Mouse (Mus musculus) embryonic facial prominence, embryonic 10.5 days (tissue): ENCODE measurements at regions not wholly inside any gene's neighbourhood (a gene's known extent, or its start where the extent isn't known, plus 50 kb on each side); places are given as distances from the start of the nearest gene placed in this dataset.

ENCODE experiments used
- DNase-seq: peaks from one replicate; pipeline ENCODE4 v3.0.0-alpha.2; 2017; ENCODE audit warnings: low spot score
- H3K27ac ChIP-seq: fragments of 300-500 bp; sonication (generic); replicated peaks from 2 replicates; pipeline ENCODE4 v1.5.1; 2016; ENCODE audit warnings: mild to moderate bottlenecking
- H3K27me3 ChIP-seq: fragments of 300-500 bp; sonication (generic); replicated peaks from 2 replicates; pipeline ENCODE4 v1.6.1; 2016; ENCODE audit warnings: low read depth, mild to moderate bottlenecking; ENCODE audit not compliant: poor library complexity, severe bottlenecking
- H3K36me3 ChIP-seq: fragments of 300-500 bp; sonication (generic); replicated peaks from 2 replicates; pipeline ENCODE4 v1.6.1; 2016; ENCODE audit warnings: mild to moderate bottlenecking, moderate library complexity
- H3K4me1 ChIP-seq: fragments of 300-500 bp; sonication (generic); 2 replicates; pipeline ENCODE4 v1.6.1; 2016
- H3K4me3 ChIP-seq: fragments of 300-500 bp; sonication (generic); 2 replicates; pipeline ENCODE4 v1.5.1; 2016; ENCODE audit warnings: mild to moderate bottlenecking, moderate library complexity
- H3K9me3 ChIP-seq: fragments of 300-500 bp; sonication (generic); 2 replicates; pipeline ENCODE4 v1.6.1; 2016; ENCODE audit warnings: mild to moderate bottlenecking
- WGBS: fragments of 180-500 bp; shearing (Covaris S2); methylation state at CpG from one replicate; pipeline ENCODE4 v1.1.7; 2016; 5-methylcytosine and 5-hydroxymethylcytosine counted together

DNA sequence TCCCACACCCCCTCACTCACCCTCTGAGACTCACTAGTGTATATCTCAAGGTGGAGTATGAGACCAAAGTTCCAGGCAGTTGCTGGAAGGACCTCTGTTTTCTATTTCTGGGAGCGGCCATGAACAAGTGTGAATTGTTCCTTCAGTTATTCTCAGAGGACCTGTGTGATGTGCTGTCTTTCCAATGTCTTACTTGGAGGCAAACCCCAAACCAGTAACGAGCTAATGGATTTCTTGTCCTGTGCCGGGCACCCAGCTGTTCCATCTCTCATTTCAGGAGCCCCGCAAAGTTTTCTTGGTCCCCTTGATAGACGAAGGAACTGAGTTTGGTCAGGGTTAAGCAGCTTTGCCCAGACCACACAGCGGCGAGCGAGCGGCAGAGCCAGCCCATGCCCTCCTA lies 155.4 kb downstream of the Tomm20 start:
- no peak for DNase-seq
- no peak overlapping the region for H3K4me3 ChIP-seq
- H3K27ac ChIP-seq = no peak overlapping the region
- no peaks in the 10 kb centered on the region for H3K36me3 ChIP-seq
- peaks cover 10% of the 10 kb centered on the region for H3K9me3 ChIP-seq
- H3K27me3 ChIP-seq = no peaks in the 10 kb centered on the region
- H3K4me1 ChIP-seq = peaks cover 20% of the 10 kb centered on the region
- WGBS = 89% methylated on average over 9 of the region's 9 CpGs

DNA sequence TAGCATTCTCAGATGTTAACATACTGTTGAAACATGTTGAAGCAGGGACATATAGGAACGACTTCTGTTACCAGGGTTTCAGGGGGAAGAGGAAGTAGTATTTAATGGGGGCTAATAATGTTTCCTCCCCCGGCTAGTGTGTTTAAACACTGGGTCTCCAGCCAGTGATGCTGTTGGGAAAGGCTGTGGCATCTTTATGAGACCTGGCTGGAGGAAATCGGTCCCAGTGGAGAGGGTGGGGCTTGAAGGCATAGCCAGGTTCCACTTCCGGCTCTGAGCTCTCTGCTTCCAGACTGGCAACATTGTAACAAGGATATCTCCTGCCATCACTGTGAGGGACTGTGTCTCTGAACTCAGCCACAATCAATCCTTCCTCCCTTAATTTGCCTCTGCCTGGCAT lies 156.6 kb downstream of the Tomm20 start:
- Histone ChIP-seq H3K9me3 (peaks cover 10% of the 10 kb centered on the region), H3K4me3 (no peak overlapping the region), H3K36me3 (no peaks in the 10 kb centered on the region), H3K4me1 (peaks cover 29% of the 10 kb centered on the region), H3K27ac (peak overlapping the region; percentile 49), H3K27me3 (no peaks in the 10 kb centered on the region)
- no peak for DNase-seq
- WGBS = 67% methylated on average over 4 of the region's 4 CpGs

DNA sequence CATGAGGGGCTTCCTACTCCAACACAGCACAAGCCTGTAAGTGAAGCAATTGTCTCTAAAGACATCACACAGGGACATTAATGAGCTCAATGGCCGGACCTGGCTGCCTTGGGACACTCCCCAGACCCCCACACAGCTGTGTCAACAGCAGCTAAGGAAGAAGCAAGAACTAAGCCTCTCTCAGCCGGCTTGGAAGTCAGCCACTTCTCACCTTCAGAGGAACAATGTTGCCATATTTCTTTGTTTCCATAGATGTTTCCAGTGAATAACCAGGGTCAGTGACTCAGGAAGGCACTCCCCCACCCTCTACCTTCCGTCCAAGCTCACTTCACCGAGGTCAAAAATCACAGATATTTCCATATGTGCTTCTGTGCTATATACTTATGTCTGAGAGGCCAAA lies 157.0 kb downstream of the Tomm20 start:
- DNase-seq = no peak
- 52% methylated on average over 4 of the region's 4 CpGs for WGBS
- Histone ChIP-seq H3K36me3 (no peaks in the 10 kb centered on the region), H3K4me3 (no peak overlapping the region), H3K27me3 (no peaks in the 10 kb centered on the region), H3K4me1 (peaks cover 33% of the 10 kb centered on the region), H3K27ac (peak overlapping the region; percentile 49), H3K9me3 (peaks cover 10% of the 10 kb centered on the region)

DNA sequence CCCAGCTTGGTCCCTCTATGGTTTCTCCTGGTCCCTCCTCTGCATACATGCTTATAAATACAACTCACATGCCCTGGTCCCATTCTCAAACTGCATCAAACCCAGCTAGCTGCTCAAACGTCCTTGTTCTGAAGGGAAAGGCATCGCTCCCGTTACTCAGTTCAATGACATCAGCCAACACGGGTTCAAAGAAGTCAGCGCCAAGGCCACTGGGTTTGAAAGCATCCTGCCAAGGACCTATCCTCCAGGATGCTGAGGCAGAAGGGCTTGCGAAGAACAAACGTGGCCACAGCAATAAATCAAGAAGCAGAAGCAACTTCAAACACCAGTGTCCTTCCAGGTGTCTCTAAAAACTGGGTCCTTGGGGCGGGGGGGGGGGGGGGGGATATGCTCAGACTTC lies 158.2 kb downstream of the Tomm20 start:
- Histone ChIP-seq H3K9me3 (peaks cover 10% of the 10 kb centered on the region), H3K27me3 (no peaks in the 10 kb centered on the region), H3K4me3 (no peak overlapping the region), H3K27ac (no peak overlapping the region), H3K4me1 (peaks cover 36% of the 10 kb centered on the region), H3K36me3 (no peaks in the 10 kb centered on the region)
- 84% methylated on average over 8 of the region's 8 CpGs for WGBS
- DNase-seq = no peak

DNA sequence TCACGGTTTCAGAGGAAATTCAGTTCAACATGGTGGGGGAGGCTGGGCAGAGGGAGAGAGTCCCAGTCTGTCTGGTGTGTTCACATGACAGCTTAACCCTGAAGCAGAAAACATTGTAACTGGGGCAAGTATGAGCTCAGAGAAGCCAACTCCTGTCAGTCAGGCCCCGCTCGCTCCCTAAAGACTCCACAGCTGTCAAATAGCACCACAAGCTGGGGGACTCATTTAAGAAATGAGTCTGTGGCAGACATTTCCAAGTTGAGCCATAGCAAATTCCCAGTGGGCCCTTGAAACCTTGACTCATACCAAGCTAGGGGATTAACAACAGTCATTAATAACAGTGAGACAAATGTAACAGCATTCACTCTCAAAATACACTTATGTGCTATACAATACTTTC lies 160.4 kb downstream of the Tomm20 start:
- no peak for DNase-seq
- WGBS = 84% methylated on average over 3 of the region's 3 CpGs

DNA sequence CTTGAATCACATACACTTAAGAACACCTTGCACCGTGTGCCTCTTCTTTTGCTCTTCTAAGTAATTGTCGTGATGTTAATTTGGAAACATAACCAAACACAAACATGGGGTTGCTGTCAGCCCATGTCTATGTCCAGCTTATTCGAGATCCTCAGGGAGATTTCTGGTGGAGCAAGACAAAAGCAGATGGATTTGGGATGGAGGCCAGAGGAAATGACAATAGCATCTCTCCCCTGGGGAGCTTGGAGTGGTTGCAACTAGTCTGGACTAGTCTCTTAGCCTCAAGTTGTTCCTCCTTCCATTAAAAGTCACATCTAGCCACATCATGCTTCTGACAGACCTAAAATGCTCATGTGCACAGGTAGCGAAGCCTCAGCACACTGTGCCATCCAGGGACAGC lies 161.0 kb downstream of the Tomm20 start:
- H3K9me3 ChIP-seq = peaks cover 10% of the 10 kb centered on the region
- H3K27ac ChIP-seq = no peak overlapping the region
- no peaks in the 10 kb centered on the region for H3K36me3 ChIP-seq
- peaks cover 41% of the 10 kb centered on the region for H3K4me1 ChIP-seq
- 87% methylated on average over 4 of the region's 4 CpGs for WGBS
- H3K4me3 ChIP-seq = no peak overlapping the region
- H3K27me3 ChIP-seq = no peaks in the 10 kb centered on the region
- no peak for DNase-seq

More for the DNA sequence above, 160.4 kb downstream of the Tomm20 start:
- Histone ChIP-seq H3K36me3 (no peaks in the 10 kb centered on the region), H3K4me1 (peaks cover 39% of the 10 kb centered on the region), H3K27ac (no peak overlapping the region), H3K27me3 (no peaks in the 10 kb centered on the region), H3K9me3 (peaks cover 10% of the 10 kb centered on the region), H3K4me3 (no peak overlapping the region)

DNA sequence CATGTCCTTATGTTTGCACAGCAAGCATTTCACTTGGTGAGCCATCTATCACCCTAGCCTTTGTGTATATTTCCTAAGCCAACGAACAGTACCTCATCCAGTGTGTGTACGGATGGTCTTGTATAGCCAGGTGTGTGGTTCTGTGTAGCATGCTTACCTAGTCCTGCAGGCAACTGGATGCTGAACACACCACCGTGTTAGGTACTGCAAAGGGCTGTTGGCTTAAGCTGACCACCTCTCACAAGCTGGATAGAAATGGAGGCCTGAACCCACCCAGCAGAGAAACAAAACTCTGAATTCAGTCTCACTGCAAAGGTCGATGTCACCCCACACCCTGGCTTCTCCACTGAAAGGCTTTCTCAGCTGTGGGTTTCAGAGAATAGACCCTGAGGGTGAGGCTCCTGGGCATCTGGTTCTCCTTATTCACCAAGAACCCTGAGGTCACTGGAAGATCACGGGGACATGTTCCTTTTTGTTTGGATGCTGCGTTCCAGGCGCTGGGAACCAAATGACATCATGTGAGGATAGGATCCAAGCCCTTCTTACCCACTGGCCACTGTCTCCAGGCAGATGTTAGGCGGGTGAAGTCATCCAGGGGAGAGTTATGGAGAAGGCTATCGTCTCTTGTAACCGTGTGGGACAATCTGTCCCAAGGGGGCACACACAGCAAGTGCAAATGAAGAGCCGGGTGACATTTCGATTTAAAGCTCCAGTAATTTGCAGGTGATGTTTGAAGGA lies 161.8 kb downstream of the Tomm20 start:
- DNase-seq = no peak

DNA sequence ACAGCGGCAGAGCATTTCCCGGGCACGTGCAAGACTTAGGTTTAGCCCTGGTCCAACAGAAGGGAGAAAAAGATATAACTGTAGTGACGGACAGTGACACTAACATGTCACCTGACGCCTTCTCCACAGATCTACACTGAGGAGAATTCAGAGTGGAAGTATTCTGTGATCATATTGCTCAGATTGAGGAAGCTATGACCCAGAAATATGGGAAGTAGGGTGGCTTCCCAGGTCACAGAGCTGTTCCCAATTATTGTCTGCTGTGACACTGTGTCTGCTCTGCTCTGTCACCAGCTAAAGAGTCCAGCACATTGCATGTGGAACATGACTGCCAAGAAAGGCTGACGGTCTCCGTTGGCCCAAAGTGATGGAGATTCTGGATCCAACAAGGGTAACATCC lies 167.0 kb downstream of the Tomm20 start:
- WGBS = 94% methylated on average over 7 of the region's 7 CpGs

More for the DNA sequence above, 161.8 kb downstream of the Tomm20 start:
- no peaks in the 10 kb centered on the region for H3K36me3 ChIP-seq
- peaks cover 10% of the 10 kb centered on the region for H3K9me3 ChIP-seq
- H3K27me3 ChIP-seq = no peaks in the 10 kb centered on the region
- H3K4me1 ChIP-seq = peaks cover 38% of the 10 kb centered on the region
- H3K4me3 ChIP-seq = no peak overlapping the region
- WGBS = 82% methylated on average over 12 of the region's 12 CpGs
- H3K27ac ChIP-seq = no peak overlapping the region

DNA sequence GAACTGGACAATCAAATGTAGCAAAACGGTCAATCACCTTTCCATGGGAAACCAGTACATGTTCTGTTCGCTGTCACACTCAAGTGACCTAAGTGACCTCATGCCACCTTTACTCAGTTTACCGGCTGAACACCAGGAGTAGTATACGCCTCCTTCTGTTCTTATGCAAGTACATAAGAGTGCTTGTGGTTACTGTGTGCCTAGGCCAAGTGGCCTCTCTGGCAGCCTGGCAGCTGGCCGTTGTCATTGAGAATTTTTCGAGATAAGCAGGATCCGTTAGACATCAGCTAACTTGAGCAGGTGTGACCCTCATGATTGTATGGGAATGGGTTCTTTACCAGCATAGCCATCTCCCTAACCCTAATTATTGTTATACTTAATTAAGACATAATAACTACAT lies 167.5 kb downstream of the Tomm20 start:
- no peak for DNase-seq
- H3K27ac ChIP-seq = no peak overlapping the region
- H3K36me3 ChIP-seq = no peaks in the 10 kb centered on the region
- no peaks in the 10 kb centered on the region for H3K9me3 ChIP-seq
- peaks cover 10% of the 10 kb centered on the region for H3K4me1 ChIP-seq
- H3K27me3 ChIP-seq = no peaks in the 10 kb centered on the region
- WGBS = 92% methylated on average over 7 of the region's 7 CpGs
- no peak overlapping the region for H3K4me3 ChIP-seq

More for the DNA sequence above, 167.0 kb downstream of the Tomm20 start:
- no peak overlapping the region for H3K4me3 ChIP-seq
- H3K27ac ChIP-seq = no peak overlapping the region
- peaks cover 10% of the 10 kb centered on the region for H3K4me1 ChIP-seq
- no peaks in the 10 kb centered on the region for H3K9me3 ChIP-seq
- no peaks in the 10 kb centered on the region for H3K36me3 ChIP-seq
- no peak for DNase-seq
- H3K27me3 ChIP-seq = no peaks in the 10 kb centered on the region

DNA sequence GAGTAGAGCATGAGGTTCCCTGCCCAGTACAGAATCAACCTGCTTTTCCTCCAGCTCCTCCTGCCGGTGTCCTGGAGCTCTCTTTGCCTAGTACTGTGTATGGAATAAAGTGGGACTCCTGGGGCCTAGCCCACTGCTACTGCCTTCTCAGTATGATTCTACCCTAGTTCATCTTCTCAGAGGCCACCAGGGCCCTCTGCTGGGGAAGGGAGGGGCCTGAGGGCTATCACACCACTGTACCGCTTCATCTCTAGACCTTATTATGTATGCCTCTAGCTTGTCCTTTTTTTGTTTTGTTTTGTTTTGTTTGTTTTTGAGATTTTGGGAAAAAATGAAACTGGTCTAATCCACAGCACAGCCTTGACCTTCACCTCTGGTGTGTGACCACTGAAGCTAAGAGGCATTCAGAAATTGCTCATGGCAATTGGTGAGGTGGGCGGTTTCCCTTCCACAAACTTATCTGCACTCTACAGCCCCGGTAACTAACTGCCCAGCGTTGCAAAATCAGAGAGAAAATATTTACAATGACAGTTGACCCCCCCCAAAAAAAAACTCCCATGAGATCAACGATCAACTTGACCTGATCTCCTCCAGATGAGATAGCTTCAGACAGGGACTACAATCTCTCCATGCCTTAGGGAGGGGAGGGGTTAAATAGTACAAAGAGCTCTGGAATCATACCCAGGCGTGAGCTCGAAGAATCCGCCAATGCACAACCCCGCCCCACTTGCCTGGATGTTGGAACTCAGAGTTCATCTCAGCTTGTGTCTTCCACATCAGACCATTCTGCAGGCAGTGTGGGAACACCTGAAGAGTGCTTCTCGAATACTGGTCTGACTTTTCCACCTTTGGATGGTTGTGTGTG lies 168.8 kb downstream of the Tomm20 start:
- no peak overlapping the region for H3K27ac ChIP-seq
- H3K4me3 ChIP-seq = no peak overlapping the region
- WGBS = 87% methylated on average over 11 of the region's 11 CpGs

DNA sequence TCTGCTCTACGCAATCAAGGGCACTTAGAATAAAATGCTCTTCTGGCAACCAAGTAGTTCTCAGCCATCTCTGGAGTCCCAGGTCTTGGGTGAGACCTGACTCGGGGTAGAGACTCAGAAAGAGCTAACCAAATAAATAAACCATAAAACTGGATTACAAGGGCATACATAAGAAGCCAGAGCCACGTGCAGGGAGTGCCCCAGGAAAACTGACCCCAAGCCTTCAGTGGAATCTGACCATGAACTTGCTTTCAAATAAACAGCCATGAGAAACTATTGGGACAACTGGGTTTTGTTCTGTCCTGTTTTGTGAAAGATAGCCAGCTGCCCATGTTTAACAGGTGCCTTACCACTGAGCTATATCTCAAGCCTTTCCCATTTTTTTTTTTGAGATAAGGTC lies 170.3 kb downstream of the Tomm20 start:
- no peak overlapping the region for H3K27ac ChIP-seq
- peaks cover 3% of the 10 kb centered on the region; the same call in 1 of the 2 replicates for H3K4me1 ChIP-seq
- WGBS = 79% methylated on average over 3 of the region's 3 CpGs
- H3K9me3 ChIP-seq = no peaks in the 10 kb centered on the region
- no peaks in the 10 kb centered on the region for H3K27me3 ChIP-seq
- no peaks in the 10 kb centered on the region for H3K36me3 ChIP-seq
- H3K4me3 ChIP-seq = no peak overlapping the region
- no peak for DNase-seq

More for the DNA sequence above, 168.8 kb downstream of the Tomm20 start:
- no peak for DNase-seq
- Histone ChIP-seq H3K4me1 (peaks cover 3% of the 10 kb centered on the region; the same call in 1 of the 2 replicates), H3K36me3 (no peaks in the 10 kb centered on the region), H3K27me3 (no peaks in the 10 kb centered on the region), H3K9me3 (no peaks in the 10 kb centered on the region)

DNA sequence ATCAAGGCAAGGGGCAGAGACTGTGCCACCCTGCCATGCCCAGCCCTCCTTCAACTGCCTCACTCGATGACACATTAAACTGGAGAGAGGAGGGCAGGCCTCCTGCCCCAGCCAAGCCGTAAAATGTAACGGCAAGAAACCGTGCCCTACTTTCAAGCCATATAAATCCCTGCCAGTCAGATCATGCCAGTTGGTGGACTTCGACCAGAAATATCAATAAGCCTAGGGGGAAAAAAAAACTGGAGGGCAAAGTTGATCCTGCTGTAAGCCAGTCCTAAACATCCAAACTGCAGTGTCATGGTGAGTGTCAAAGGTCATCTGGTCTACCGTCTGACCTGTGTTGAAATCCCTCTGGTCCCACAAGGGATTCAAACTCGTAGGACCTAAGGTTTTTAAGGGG lies 170.8 kb downstream of the Tomm20 start:
- no peak for DNase-seq
- Histone ChIP-seq H3K36me3 (no peaks in the 10 kb centered on the region), H3K4me1 (peaks cover 3% of the 10 kb centered on the region; the same call in 1 of the 2 replicates), H3K4me3 (no peak overlapping the region), H3K27ac (no peak overlapping the region), H3K9me3 (no peaks in the 10 kb centered on the region), H3K27me3 (no peaks in the 10 kb centered on the region)
- WGBS = 82% methylated on average over 7 of the region's 7 CpGs

DNA sequence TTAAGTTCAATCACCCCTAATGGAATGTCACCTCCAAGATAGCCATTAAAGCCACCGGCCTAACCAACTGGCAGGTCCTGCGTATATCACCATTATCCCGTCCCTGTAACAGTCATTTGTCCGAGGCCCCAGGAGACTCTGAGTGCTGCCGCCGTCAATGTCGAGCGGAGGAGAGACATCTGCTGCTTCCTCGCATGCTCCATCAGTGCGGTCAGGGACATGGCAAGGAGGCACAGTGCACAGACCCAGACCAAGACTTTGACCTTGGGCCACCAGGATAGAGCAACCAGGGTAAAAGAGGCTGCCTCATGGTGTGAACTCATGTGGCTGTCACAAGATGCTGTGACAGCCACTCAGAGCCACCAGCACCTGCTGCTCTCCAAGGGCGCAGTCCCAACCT lies 172.9 kb downstream of the Tomm20 start:
- no peak for DNase-seq
- WGBS = 90% methylated on average over 11 of the region's 11 CpGs
- Histone ChIP-seq H3K4me1 (no peaks in the 10 kb centered on the region), H3K4me3 (no peak overlapping the region), H3K9me3 (no peaks in the 10 kb centered on the region), H3K27ac (no peak overlapping the region), H3K27me3 (no peaks in the 10 kb centered on the region), H3K36me3 (no peaks in the 10 kb centered on the region)
